Mouse (Mus musculus): Measurements from ENCODE around the gene Pth1r.

Pth1r gene

GRCm38 (mm10) chr9:110750404-110751187, 3.7 kb upstream of the Pth1r start:
- no peak for DNase-seq (ENCODE audit: low spot score in 2 of 2)

GRCm38 (mm10) chr9:110748451-110748850, 1.5 kb upstream of the Pth1r start:
- no peak for DNase-seq (ENCODE audit: low spot score in 2 of 2)

- DNase-seq (ENCODE audit: low spot score in 2 of 2), result no peak
Measured at GRCm38 (mm10) chr9:110746238-110746637, 707 bp downstream of the Pth1r start.

GRCm38 (mm10) chr9:110745752-110746151, 1.2 kb downstream of the Pth1r start:
- no peak for DNase-seq (ENCODE audit: low spot score in 2 of 2)

GRCm38 (mm10) chr9:110743456-110744323, 3.3 kb downstream of the Pth1r start:
- no peak for DNase-seq (ENCODE audit: low spot score in 2 of 2)

GRCm38 (mm10) chr9:110742951-110743455, 3.9 kb downstream of the Pth1r start:
- DNase-seq (ENCODE audit: low spot score in 2 of 2), result peak in 1 of 2 experiments; percentile 25

- peak in 1 of 2 experiments; percentile 34 for DNase-seq (ENCODE audit: low spot score in 2 of 2)
Measured at GRCm38 (mm10) chr9:110742295-110742950, 4.5 kb downstream of the Pth1r start.

GRCm38 (mm10) chr9:110741711-110742294, 5.1 kb downstream of the Pth1r start, which contains the start of gene Myl3:
Myl3 (plus strand) TSS chr9:110741861.
- DNase-seq (ENCODE audit: low spot score in 2 of 2), result no peak

GRCm38 (mm10) chr9:110739961-110740360, 7.0 kb downstream of the Pth1r start:
- DNase-seq (ENCODE audit: low spot score in 2 of 2), result no peak

GRCm38 (mm10) chr9:110738054-110738453, 8.9 kb downstream of the Pth1r start:
- no peak for DNase-seq (ENCODE audit: low spot score in 2 of 2)

- no peak for DNase-seq (ENCODE audit: low spot score in 2 of 2)
Measured at GRCm38 (mm10) chr9:110736362-110736761, 10.6 kb downstream of the Pth1r start.

GRCm38 (mm10) chr9:110734154-110734553, 12.8 kb downstream of the Pth1r start:
- no peak for DNase-seq (ENCODE audit: low spot score in 2 of 2)

- no peak for DNase-seq (ENCODE audit: low spot score in 2 of 2)
Measured at GRCm38 (mm10) chr9:110733102-110733501, 13.8 kb downstream of the Pth1r start.

- peak; percentile 57 to 73 for DNase-seq (ENCODE audit: low spot score in 2 of 2)
Measured at GRCm38 (mm10) chr9:110732623-110733022, 14.3 kb downstream of the Pth1r start.

- no peak for DNase-seq (ENCODE audit: low spot score in 2 of 2)
Measured at GRCm38 (mm10) chr9:110731859-110732258, 15.1 kb downstream of the Pth1r start.

- DNase-seq (ENCODE audit: low spot score in 2 of 2), result peak in 1 of 2 experiments; percentile 68
Measured at GRCm38 (mm10) chr9:110729841-110730240, 17.1 kb downstream of the Pth1r start.

GRCm38 (mm10) chr9:110726867-110727266, 20.1 kb downstream of the Pth1r start:
- no peak for DNase-seq (ENCODE audit: low spot score in 2 of 2)

- no peak for DNase-seq (ENCODE audit: low spot score in 2 of 2)
Measured at GRCm38 (mm10) chr9:110725721-110726135, 21.2 kb downstream of the Pth1r start.

- no peak for DNase-seq (ENCODE audit: low spot score in 2 of 2)
Measured at GRCm38 (mm10) chr9:110722060-110722459, 24.9 kb downstream of the Pth1r start.

- no peak for DNase-seq (ENCODE audit: low spot score in 2 of 2)
Measured at GRCm38 (mm10) chr9:110719977-110720376, 27.0 kb downstream of the Pth1r start.

- no peak for DNase-seq (ENCODE audit: low spot score in 2 of 2)
Measured at GRCm38 (mm10) chr9:110718810-110719209, 28.1 kb downstream of the Pth1r start.
